Mouse (Mus musculus): ENCODE data around the gene Gatad2a. TPM values are rescaled to one million over a fixed set of nuclear protein-coding genes. Genes with fewer than 3 reads are reported as not detected.

Gatad2a gene
- polyA plus RNA-seq, 1 experiment from 2014 or later, result 36.3 TPM

DNA sequence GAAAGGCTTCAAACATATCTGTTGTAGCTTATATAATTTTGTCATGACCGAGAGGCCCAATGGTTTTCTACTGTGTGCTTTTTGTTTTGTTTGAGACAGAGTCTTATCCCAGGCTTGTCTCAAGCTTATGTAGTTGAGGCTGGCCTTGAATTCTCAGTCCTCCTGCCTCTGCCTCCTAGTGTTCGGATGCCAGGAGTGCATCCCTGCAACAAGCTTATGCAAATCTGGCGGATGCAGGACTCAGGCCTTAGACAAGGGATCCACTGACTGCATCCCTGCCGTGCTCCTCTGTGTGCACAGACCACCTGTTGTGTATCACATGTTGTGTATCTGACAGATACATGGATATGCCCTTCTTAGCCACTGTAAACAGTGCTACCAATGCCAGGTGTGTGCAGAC, 135.4 kb downstream of the Gatad2a start:
- H3K27ac ChIP-seq, result no peak overlapping the region
- no peak overlapping the region for H3K4me3 ChIP-seq
- no peak for ATAC-seq (ENCODE audit: insufficient number of reproducible peaks, low FRiP score, low TSS enrichment, low read depth)
- no peaks in the 10 kb centered on the region for H3K4me1 ChIP-seq
- 56% methylated on average over 4 of the region's 4 CpGs for WGBS
- H3K4me2 ChIP-seq, result no peak overlapping the region
- no peak overlapping the region for H3K9ac ChIP-seq
- H3K36me3 ChIP-seq, result no peaks in the 10 kb centered on the region
- H3K9me3 ChIP-seq, result no peaks in the 10 kb centered on the region
- no peaks in the 10 kb centered on the region for H3K27me3 ChIP-seq

Other genes with a start within 250 kb of the Gatad2a start
- gene Zfp963, start 246.4 kb downstream of the Gatad2a start, polyA plus RNA-seq (2015; fragmentation: Nextera tagmentation; extraction: Ambion mirVana), result 7.0 and 7.2 TPM in 2 replicates
- gene Gm20422, start 221.5 kb downstream of the Gatad2a start, polyA plus RNA-seq (2015; fragmentation: Nextera tagmentation; extraction: Ambion mirVana), result 0.66 TPM in 1 of 2 replicates, not detected in the other
- 48.7 and 50.0 TPM in 2 replicates for gene Atp13a1, start 205.2 kb downstream of the Gatad2a start, polyA plus RNA-seq (2015; fragmentation: Nextera tagmentation; extraction: Ambion mirVana)
- gene Zfp866, start 205.2 kb downstream of the Gatad2a start, polyA plus RNA-seq (2015; fragmentation: Nextera tagmentation; extraction: Ambion mirVana), result 27.3 and 28.9 TPM in 2 replicates
- gene Gmip, start 187.7 kb downstream of the Gatad2a start, polyA plus RNA-seq (2015; fragmentation: Nextera tagmentation; extraction: Ambion mirVana), result 10.4 and 10.8 TPM in 2 replicates
- 0.36 and 0.45 TPM in 2 replicates for gene Lpar2, start 174.0 kb downstream of the Gatad2a start, polyA plus RNA-seq (2015; fragmentation: Nextera tagmentation; extraction: Ambion mirVana)
- 4.3 and 4.7 TPM in 2 replicates for gene Pbx4, start 163.9 kb downstream of the Gatad2a start, polyA plus RNA-seq (2015; fragmentation: Nextera tagmentation; extraction: Ambion mirVana)
- gene Cilp2, start 108.7 kb downstream of the Gatad2a start, polyA plus RNA-seq (2015; fragmentation: Nextera tagmentation; extraction: Ambion mirVana), result 2.9 and 3.7 TPM in 2 replicates
- gene Tssk6, start 94.2 kb downstream of the Gatad2a start, polyA plus RNA-seq (2015; fragmentation: Nextera tagmentation; extraction: Ambion mirVana), result 3.2 and 4.2 TPM in 2 replicates
- 168 and 176 TPM in 2 replicates for gene Ndufa13, start 93.8 kb downstream of the Gatad2a start, polyA plus RNA-seq (2015; fragmentation: Nextera tagmentation; extraction: Ambion mirVana)
- 3.7 and 6.4 TPM in 2 replicates for gene Yjefn3, start 93.7 kb downstream of the Gatad2a start, polyA plus RNA-seq (2015; fragmentation: Nextera tagmentation; extraction: Ambion mirVana)
- 51.4 and 54.2 TPM in 2 replicates for gene Mau2, start 46.4 kb upstream of the Gatad2a start, polyA plus RNA-seq (2015; fragmentation: Nextera tagmentation; extraction: Ambion mirVana)
- 41.9 and 43.7 TPM in 2 replicates for gene Sugp1, start 46.4 kb upstream of the Gatad2a start, polyA plus RNA-seq (2015; fragmentation: Nextera tagmentation; extraction: Ambion mirVana)
- gene Tm6sf2, start 76.5 kb upstream of the Gatad2a start, polyA plus RNA-seq (2015; fragmentation: Nextera tagmentation; extraction: Ambion mirVana), result 0.61 and 0.91 TPM in 2 replicates
- gene Hapln4, start 87.1 kb upstream of the Gatad2a start, polyA plus RNA-seq (2015; fragmentation: Nextera tagmentation; extraction: Ambion mirVana), result 0.19 and 0.24 TPM in 2 replicates
- gene Ncan, start 124.5 kb upstream of the Gatad2a start, polyA plus RNA-seq (2015; fragmentation: Nextera tagmentation; extraction: Ambion mirVana), result 0.35 and 0.50 TPM in 2 replicates
- gene Nr2c2ap, start 134.9 kb upstream of the Gatad2a start, polyA plus RNA-seq (2015; fragmentation: Nextera tagmentation; extraction: Ambion mirVana), result 31.2 and 33.3 TPM in 2 replicates
- gene Rfxank, start 142.8 kb upstream of the Gatad2a start, polyA plus RNA-seq (2015; fragmentation: Nextera tagmentation; extraction: Ambion mirVana), result 20.2 and 20.9 TPM in 2 replicates
- 54.1 and 55.2 TPM in 2 replicates for gene Borcs8, start 143.1 kb upstream of the Gatad2a start, polyA plus RNA-seq (2015; fragmentation: Nextera tagmentation; extraction: Ambion mirVana)
- 0.19 and 0.48 TPM in 2 replicates for gene Mef2b, start 143.3 kb upstream of the Gatad2a start, polyA plus RNA-seq (2015; fragmentation: Nextera tagmentation; extraction: Ambion mirVana)
- 64.9 and 74.3 TPM in 2 replicates for gene Tmem161a, start 176.0 kb upstream of the Gatad2a start, polyA plus RNA-seq (2015; fragmentation: Nextera tagmentation; extraction: Ambion mirVana)
- 5.7 and 5.8 TPM in 2 replicates for gene Slc25a42, start 215.9 kb upstream of the Gatad2a start, polyA plus RNA-seq (2015; fragmentation: Nextera tagmentation; extraction: Ambion mirVana)
- 26.1 and 26.9 TPM in 2 replicates for gene Sugp2, start 237.8 kb upstream of the Gatad2a start, polyA plus RNA-seq (2015; fragmentation: Nextera tagmentation; extraction: Ambion mirVana)
- 32.7 and 33.0 TPM in 2 replicates for gene Armc6, start 238.1 kb upstream of the Gatad2a start, polyA plus RNA-seq (2015; fragmentation: Nextera tagmentation; extraction: Ambion mirVana)

Data from limb, embryonic 15.5 days (tissue).